ENCODE assay signal across 22 mouse cellular contexts in genomic region chr3:30573549-30573948, GRCm38 (mm10). TPM values are rescaled to one million over a fixed set of nuclear protein-coding genes. Genes with fewer than 3 reads are reported as not detected.
"Had no signal": no experiment of that assay in that cellular context is flagged by ENCODE, and none has a peak within 500 bp of the region (broad histone marks: within the 10 kb centered on the region; RNA-seq: fewer than 3 reads in every experiment).

No protein-coding gene starts in this region.

- H3K9me3 ChIP-seq: liver, embryonic 15.5 days; lung, embryonic 15.5 days; midbrain, embryonic 12.5 days; midbrain, embryonic 15.5 days; neural tube, embryonic 12.5 days had no signal

- H3K4me1 ChIP-seq: liver, embryonic 15.5 days; lung, embryonic 15.5 days; megakaryocyte, embryonic 14.5 days; midbrain, embryonic 12.5 days; midbrain, embryonic 15.5 days; neural tube, embryonic 12.5 days had no signal

- DNase-seq: liver, postnatal 0 days; lung, adult 2 months; lung, postnatal 14 days; lung, postnatal 36 days; right cerebral cortex, adult 18-20 months; right cerebral cortex, postnatal 25 days; right cerebral cortex, postnatal 4 days; spleen, adult 18-20 months; thymus, adult 18-20 months; thymus, postnatal 14 days; thymus, postnatal 36 days had no signal

- H3K9ac ChIP-seq: liver, embryonic 15.5 days; liver, postnatal 0 days; lung, embryonic 15.5 days; midbrain, embryonic 12.5 days; midbrain, embryonic 15.5 days; neural tube, embryonic 12.5 days had no signal

- H3K36me3 ChIP-seq: liver, embryonic 15.5 days; lung, embryonic 15.5 days; midbrain, embryonic 12.5 days; midbrain, embryonic 15.5 days; neural tube, embryonic 12.5 days had no signal

- H3K4me3 ChIP-seq: liver, embryonic 15.5 days; lung, embryonic 15.5 days; megakaryocyte, embryonic 14.5 days; midbrain, embryonic 12.5 days; midbrain, embryonic 15.5 days; neural tube, embryonic 12.5 days had no signal

- H3K27ac ChIP-seq: liver, embryonic 15.5 days; lung, embryonic 15.5 days; macrophage; midbrain, embryonic 12.5 days; midbrain, embryonic 15.5 days; neural tube, embryonic 12.5 days had no signal

- H3K27me3 ChIP-seq: liver, embryonic 15.5 days; lung, embryonic 15.5 days; megakaryocyte, embryonic 14.5 days; midbrain, embryonic 12.5 days; midbrain, embryonic 15.5 days; neural tube, embryonic 12.5 days had no signal

RNA-seq across cellular contexts. Expression of gene Mecom, which starts 25.7 kb away (rescaled TPM):
- polyA plus RNA-seq: macrophage had no signal

RNA-seq across cellular contexts. Expression of gene Actrt3, which starts 26.2 kb away (rescaled TPM):
- polyA plus RNA-seq: liver, embryonic 15.5 days; liver, postnatal 0 days; lung, adult 2 months; lung, embryonic 15.5 days; lung, postnatal 0 days; macrophage; midbrain, embryonic 12.5 days; neural tube, embryonic 12.5 days; small intestine, adult 2 months; stomach, embryonic 14.5 days; thymus, postnatal 0 days had no signal
